Mouse (Mus musculus) naive thymus-derived CD4-positive, alpha-beta T cell, adult 5 months (primary cell): ENCODE data around the gene Tanc2. TPM values are rescaled to one million over a fixed set of nuclear protein-coding genes. Genes with fewer than 3 reads are reported as not detected.

Experiments
- polyA plus RNA-seq: library from polyadenylated mRNA; unstranded; fragments of 100-300 nt; shearing (Covaris generic); gene quantifications from one replicate; pipeline ENCODE4 v1.2.1, GENCODE M21; 2017

The Tanc2 gene
- 4.7 TPM for polyA plus RNA-seq

GRCm38 (mm10) chr11:105589877-105590641 is at the start of gene Tanc2:
Tanc2 (plus strand) TSS chr11:105589986.

GRCm38 (mm10) chr11:105952911-105953386 is 363.2 kb downstream of the Tanc2 start, which contains the start of gene Cyb561:
Cyb561 (minus strand) TSS chr11:105953336.

GRCm38 (mm10) chr11:105967741-105968574 is 378.2 kb downstream of the Tanc2 start, which contains the start of gene Ace:
Ace (plus strand) TSS chr11:105967945.

Other genes starting within 250 kb of the Tanc2 start
- not detected for gene March10, start 133.3 kb upstream of the Tanc2 start, polyA plus RNA-seq